Mouse (Mus musculus) A20 (cell line): ENCODE measurements at regions not wholly inside any gene's neighbourhood (a gene's known extent, or its start where the extent isn't known, plus 50 kb on each side); places are given as distances from the start of the nearest gene placed in this dataset.
A peak's percentile ranks its signal among the peaks of the same experiment; 100 is the strongest.

Source experiments
- DNase-seq: peaks from one replicate; pipeline ENCODE4 v3.0.0-alpha.2; 2011; ENCODE audit warnings: low read depth, low spot score

DNA sequence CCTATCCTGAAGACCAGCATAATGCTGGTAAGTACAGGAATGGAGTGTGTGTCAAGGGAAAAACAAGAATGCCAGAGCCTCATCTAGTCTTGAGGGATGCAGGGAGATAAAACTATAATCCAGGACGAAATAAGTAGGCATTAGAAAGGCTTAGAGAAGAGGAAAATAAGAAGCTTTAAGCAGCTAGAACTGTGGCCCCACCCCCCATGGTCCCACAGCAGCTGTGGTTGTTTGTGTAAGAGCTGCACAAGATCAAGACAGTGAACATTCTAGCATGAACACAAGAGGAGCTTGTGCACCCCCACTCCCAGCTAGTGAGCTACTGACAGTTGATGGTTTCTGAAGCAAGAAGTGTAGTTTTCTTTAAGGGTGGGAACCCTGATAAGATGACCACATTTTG lies 315.9 kb downstream of the Tmem135 start:
- DNase-seq = no peak

GRCm38 (mm10) chr7:89086348-89086747 lies 317.7 kb downstream of the Tmem135 start:
- peak; percentile 48 for DNase-seq

- no peak for DNase-seq
Observed at GRCm38 (mm10) chr7:89073939-89074690, 329.9 kb downstream of the Tmem135 start.

DNA sequence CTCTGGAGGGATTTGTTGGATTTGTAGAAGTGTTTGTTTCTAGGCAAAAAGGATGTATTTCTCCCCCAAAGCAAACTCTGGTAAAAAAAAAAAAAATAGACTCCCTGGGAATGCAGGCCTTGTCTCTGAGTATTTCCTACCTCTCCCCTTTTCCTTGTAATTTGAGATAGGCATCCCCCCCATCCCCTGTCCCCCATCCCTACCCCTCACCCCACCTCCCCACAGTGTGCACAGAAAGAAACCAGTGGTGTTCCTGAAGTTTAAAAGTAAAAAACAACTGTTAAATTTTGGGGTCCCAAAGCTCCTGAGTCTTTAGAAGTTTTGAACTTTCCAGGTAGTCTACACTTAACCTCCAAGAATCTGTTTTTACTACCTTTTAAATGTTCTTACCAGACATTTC lies 334.0 kb downstream of the Tmem135 start:
- DNase-seq = no peak

GRCm38 (mm10) chr7:89064462-89064861 lies 339.6 kb downstream of the Tmem135 start:
- no peak for DNase-seq

GRCm38 (mm10) chr7:89063630-89064029 lies 340.4 kb downstream of the Tmem135 start:
- DNase-seq = no peak

DNA sequence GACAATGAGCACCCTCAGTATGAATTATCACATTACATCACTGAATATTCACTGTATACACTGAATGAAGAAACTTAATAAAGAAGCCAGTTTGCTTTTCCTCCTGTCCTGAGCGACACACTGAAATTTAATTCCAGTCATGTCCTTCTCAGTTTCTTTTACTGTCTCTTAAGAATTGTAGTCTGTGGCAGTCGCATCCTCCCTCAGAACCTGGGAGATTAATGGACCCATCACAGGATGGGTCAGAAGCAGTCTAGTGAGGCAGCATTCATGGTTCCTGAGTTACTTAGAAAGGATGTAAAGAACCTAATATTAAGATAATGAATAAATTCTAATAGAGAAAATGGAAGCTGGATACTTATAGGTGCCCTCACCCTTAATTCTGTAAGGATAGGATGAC lies 349.5 kb downstream of the Tmem135 start:
- DNase-seq = no peak

DNA sequence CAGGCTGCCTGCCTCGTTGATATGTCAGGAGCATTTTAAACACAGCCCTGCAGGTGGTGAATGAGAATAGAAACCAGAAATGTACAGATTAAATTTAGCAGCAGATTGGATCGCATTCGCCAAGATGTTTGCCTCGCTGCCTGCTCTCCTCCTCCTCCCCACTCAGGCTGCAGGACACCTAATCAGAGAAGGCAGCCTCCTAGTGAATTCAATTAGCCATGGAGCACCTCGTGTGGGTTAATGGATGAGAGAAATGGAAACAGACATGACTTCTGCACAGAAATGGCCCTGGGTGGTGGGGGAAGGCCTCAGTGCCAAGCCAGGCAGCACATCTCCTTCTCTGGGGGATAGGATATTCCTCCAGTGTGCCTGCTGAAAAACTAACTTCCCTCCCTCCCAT lies 352.8 kb downstream of the Tmem135 start:
- peak; percentile 30 for DNase-seq

GRCm38 (mm10) chr7:89046405-89047217 lies 357.4 kb downstream of the Tmem135 start:
- DNase-seq = no peak

GRCm38 (mm10) chr7:89042977-89043376 lies 361.0 kb downstream of the Tmem135 start:
- peak; percentile 35 for DNase-seq

DNA sequence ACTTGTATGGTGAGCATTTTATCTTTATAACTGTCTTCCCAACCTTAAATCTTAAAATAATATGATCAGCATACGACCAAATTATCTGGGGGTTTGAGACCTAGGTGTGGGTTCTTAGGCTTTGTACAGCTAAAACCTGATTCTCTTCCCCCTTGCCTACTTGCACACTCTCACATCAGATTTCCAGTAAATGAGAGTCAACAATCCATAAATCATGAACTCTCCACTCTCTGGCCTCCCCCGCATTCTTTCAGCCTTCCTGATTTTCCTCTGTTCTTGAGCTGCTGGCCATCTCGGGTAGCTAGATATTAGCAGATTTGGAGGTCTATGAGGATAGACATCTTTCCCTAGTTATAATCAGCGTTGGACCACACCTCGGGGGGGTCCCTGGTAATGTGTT lies 362.7 kb downstream of the Tmem135 start:
- DNase-seq = no peak

DNA sequence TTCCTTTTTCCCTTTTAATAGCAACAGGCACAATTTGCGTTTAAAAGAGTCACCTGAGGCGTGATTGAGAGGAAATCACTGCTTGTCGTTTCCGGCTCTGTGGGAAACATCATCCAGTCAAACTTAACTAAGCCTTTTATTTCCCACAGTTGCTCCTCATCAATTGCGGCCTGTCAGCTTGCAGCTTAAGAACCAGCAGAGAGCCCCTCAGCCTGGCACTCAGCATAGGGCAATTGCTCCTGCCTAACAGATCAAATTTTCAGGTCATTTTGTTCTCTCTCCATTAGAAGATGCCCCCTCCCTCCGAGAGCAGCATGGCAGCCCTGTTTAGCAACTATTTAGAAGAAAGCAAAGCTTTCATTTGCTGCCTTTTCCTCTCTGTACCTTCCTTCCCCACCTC lies 363.9 kb downstream of the Tmem135 start:
- no peak for DNase-seq

DNA sequence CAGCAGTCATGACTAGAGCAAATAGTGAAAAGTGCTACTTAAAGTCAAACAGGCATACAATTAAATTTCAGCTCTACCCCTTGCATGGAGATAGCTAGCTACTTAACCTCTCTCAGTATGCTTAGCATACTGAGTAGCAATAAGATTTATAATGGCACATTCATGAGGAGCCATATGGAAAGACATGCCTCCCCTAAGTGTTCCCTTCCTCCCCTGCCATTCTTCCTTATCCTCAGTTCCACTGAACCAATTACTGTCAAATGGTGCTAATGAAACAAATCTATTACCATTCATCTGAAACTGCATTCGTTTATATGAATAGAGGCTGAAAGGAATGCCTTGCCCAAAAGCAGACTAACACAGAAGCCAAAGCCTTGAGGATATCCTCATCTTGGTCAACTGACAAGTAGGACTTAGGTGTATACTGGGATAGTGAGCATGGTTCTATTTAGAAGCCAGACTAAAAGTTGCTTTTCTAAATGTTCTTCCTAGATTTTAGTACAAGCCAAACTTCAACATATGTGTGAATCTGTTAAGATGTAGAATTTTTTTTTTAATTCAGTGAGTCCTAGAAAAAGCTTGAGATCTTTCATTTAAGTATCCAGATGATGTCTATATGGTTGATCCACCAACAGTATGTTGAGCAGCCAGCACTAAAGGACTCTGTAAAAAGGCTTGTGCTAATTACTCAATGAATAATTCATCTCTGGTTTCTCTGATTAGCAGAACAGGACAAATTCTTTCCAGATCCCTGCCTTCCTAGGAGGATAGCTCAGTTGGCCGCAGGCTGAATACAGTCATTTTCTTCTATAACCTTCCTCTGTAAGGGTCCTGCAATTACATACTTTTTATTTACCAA lies 368.7 kb downstream of the Tmem135 start:
- no peak for DNase-seq

DNA sequence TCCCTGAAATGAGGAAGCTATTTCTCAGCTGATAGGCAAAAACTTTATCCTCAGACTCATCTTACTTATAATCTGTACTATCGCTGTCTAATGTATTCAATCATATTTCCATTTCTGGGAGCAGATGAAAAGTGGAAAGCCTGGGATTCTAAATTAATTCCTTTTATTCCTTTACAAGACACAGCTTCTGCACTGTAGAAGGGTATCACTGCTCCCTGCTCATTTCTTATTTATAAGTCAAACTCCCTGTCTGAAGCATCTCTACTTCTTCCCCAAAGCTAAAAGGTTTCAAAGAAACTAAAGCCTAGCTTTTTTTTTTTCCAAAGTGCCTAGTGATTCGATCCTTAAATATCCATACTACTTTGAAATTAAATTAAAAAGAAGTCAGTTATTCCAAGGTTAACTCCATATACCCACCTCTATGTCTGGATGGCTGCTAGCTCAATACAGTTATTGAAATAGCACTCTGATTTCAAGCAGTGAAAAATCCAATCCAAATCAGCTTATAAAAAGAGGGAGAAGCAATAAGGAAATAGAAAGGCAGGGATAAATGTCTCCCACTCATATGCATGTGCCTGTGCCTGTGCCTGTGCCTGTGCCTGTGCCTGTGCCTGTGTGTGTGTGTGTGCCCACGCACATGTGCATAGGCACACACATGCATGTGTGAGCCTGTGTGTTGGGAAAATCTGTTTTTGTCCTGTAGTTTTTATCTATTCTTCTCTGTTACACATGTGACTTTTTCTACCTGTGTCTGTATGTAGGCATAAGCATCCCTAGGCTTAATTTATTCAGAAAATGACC lies 380.6 kb downstream of the Tmem135 start:
- DNase-seq = no peak

DNA sequence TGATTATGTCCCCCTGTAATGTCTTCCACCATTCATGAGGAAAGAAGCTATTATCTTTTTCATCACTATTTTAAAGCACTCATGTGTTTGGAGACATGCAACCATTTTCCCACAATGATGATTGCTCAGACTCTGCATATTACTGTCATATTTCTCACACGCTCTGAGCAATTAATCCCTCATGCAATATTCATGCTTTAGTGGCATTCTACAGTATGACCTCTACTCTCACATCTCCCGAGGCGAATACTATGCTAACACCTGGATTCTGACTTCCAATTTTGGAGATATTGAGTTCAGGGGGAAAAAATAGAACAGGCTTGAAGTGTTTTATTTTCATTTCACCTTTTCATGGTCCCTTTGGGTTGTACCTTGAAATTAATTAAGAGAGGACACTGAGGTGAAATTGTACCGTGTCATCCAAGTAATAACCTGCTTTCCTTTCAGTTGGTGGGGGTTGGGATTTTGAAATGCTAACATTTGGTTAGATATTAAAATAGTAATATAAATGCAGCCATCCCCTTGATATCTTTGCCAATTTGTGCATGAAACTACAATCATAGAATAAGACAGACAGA lies 405.1 kb downstream of the Tmem135 start:
- no peak for DNase-seq

DNA sequence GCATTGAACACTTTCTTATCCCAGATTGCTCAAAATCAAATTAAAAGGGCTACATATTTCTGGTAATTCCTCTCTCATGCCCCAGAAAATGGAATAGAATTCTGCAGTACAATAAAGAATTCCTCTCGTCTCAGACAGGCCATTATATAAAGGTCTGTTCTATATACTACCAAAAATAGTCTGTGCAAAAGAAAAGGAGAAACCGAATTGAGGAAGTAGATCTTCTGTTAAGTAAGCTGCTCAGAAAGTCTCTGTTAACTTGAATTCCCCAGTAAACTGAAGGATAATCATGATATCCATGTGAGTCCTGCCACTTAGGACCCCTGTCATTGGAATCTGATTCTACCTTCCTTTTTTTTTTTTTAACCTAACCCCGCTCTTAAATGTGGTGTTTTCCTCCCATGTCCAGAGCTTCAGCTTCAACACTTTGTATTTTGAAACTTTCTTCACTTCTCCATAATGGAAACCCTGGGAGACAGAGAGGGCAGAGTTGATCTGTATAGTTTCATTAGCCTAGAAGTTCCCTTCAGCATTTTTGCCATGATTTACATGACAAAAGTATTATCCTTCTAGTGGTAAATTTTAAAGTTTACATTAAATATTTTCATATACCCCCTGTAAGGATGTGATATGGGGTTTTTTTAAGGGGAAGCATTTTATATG lies 406.1 kb downstream of the Tmem135 start:
- peak; percentile 41 for DNase-seq

DNA sequence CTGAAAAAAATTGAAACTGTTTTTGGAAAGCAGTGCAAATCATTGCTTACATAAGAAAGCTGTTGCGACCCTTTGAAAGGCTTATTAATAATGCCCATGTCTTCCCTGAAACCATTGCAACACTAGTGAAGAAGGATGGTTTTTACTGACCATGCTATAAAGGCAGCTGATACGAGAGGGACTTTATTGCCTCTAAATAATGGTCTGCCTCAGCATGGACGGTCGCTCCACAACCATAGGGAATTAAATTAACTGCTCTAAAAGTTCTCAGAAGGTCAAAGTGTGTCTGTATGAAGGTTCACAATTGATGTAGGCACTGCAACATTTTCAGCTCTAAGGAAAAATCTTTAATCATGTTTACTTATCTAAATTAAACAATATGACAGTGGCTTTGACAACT lies 429.6 kb downstream of the Tmem135 start:
- DNase-seq = no peak

DNA sequence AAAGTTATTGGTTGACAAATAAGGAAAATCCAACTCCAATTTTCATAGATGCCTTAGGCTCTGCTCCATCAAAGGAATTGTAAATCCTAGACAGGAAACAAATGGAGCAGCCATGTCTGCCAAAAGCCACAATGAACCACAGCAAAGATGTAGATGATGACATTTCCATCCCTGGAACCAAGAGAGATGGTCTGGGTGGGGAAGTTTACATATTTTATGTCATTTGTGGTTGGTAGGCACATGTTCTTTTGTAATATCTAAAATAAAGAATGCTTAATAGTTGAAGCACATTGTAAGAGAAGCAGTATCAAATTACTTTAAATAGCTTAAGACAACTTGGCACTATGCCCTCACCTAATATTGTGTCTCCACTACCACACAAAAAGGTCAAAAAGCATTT lies 443.2 kb downstream of the Tmem135 start:
- no peak for DNase-seq

- DNase-seq = no peak
Observed at GRCm38 (mm10) chr7:88960190-88960589, 443.8 kb downstream of the Tmem135 start.
